Mouse (Mus musculus) ES-Bruce4 (cell line): ENCODE measurements around the gene Msh5. TPM values are rescaled to one million over a fixed set of nuclear protein-coding genes. Genes with fewer than 3 reads are reported as not detected.

ENCODE experiments used
- H3K27ac ChIP-seq: 2 replicates; pipeline ENCODE4 v1.5.1; 2012; ENCODE audit warnings: low read length, inconsistent platforms; ENCODE audit not compliant: insufficient read depth
- H3K27me3 ChIP-seq: 2 replicates; pipeline ENCODE4 v1.6.1; 2012; ENCODE audit warnings: mild to moderate bottlenecking, low read length, inconsistent platforms; ENCODE audit not compliant: control insufficient read depth, poor library complexity, insufficient read depth, severe bottlenecking
- H3K36me3 ChIP-seq: 2 replicates; pipeline ENCODE4 v1.6.1; 2012; ENCODE audit warnings: inconsistent platforms, mild to moderate bottlenecking, low read length, moderate library complexity; ENCODE audit not compliant: control insufficient read depth, poor library complexity, insufficient read depth, severe bottlenecking
- H3K4me1 ChIP-seq: one replicate; pipeline ENCODE4 v1.8.1; 2011; ENCODE audit warnings: low read length; ENCODE audit not compliant: control insufficient read depth, insufficient read depth
- H3K4me3 ChIP-seq: 2 replicates; pipeline ENCODE4 v1.5.1; 2011; ENCODE audit warnings: low read depth, mild to moderate bottlenecking, low read length
- H3K9ac ChIP-seq: 2 replicates; pipeline ENCODE4 v1.6.1; 2012; ENCODE audit warnings: low read depth, mild to moderate bottlenecking, inconsistent platforms; ENCODE audit not compliant: poor library complexity, severe bottlenecking
- H3K9me3 ChIP-seq: replicated peaks from 2 replicates; pipeline ENCODE4 v1.6.1; 2012; ENCODE audit warnings: mild to moderate bottlenecking, low read length, inconsistent platforms; ENCODE audit not compliant: control insufficient read depth, poor library complexity, insufficient read depth, severe bottlenecking
- CTCF ChIP-seq: IDR thresholded peaks from one replicate; pipeline ENCODE4 v1.8.1; 2011; ENCODE audit warnings: low read depth, low read length
- EP300 ChIP-seq: IDR thresholded peaks from 2 replicates; pipeline ENCODE4 v1.6.1; 2011; ENCODE audit warnings: low read depth, low read length; ENCODE audit not compliant: insufficient read depth
- POLR2A ChIP-seq: IDR thresholded peaks from one replicate; pipeline ENCODE4 v1.8.1; 2011; ENCODE audit warnings: low read length; ENCODE audit not compliant: insufficient read depth
- polyA plus RNA-seq: library from polyadenylated mRNA; stranded (reverse); fragments of >200 nt; gene quantifications from 2 replicates; pipeline ENCODE4 v1.2.4, GENCODE M21; 2011; ENCODE audit warnings: low read depth; ENCODE audit not compliant: missing spikeins, insufficient read depth, insufficient read length

Gene Msh5
- polyA plus RNA-seq, 1 experiment = 6.7 TPM

GRCm38 (mm10) chr17:35063466-35063865, 16.9 kb upstream of the Msh5 start:
- Histone ChIP-seq H3K27me3 (no peaks in the 10 kb centered on the region), H3K4me1 (peaks cover 6% of the 10 kb centered on the region)

GRCm38 (mm10) chr17:35061299-35061698, 14.8 kb upstream of the Msh5 start:
- Histone ChIP-seq H3K9me3 (no peaks in the 10 kb centered on the region), H3K4me1 (peaks cover 6% of the 10 kb centered on the region), H3K36me3 (peaks cover 4% of the 10 kb centered on the region), H3K27me3 (no peaks in the 10 kb centered on the region), H3K9ac (no peak overlapping the region), H3K27ac (peak overlapping the region; percentile 5; the same call in 1 of the 2 replicates), H3K4me3 (no peak overlapping the region)
- no peak for TF ChIP-seq EP300
- TF ChIP-seq POLR2A = no peak
- TF ChIP-seq CTCF = no peak

More at GRCm38 (mm10) chr17:35063466-35063865, 16.9 kb upstream of the Msh5 start:
- H3K9me3 ChIP-seq = no peaks in the 10 kb centered on the region
- no peak overlapping the region for H3K27ac ChIP-seq
- H3K4me3 ChIP-seq = no peak overlapping the region
- no peak overlapping the region for H3K9ac ChIP-seq
- TF ChIP-seq CTCF (no peak), EP300 (no peak), POLR2A (no peak)
- H3K36me3 ChIP-seq = 0 out of 2 replicates have a peak, but pooled peaks cover under 1% of the 10 kb centered on the region

GRCm38 (mm10) chr17:35060737-35061297, 14.3 kb upstream of the Msh5 start:
- H3K9ac ChIP-seq = no peak overlapping the region
- H3K36me3 ChIP-seq = peaks cover 8% of the 10 kb centered on the region
- no peaks in the 10 kb centered on the region for H3K9me3 ChIP-seq
- peaks cover 6% of the 10 kb centered on the region for H3K4me1 ChIP-seq
- peak overlapping the region; percentile 87 for H3K4me3 ChIP-seq
- TF ChIP-seq EP300 (no peak), CTCF (no peak), POLR2A (no peak)
- no peak overlapping the region for H3K27ac ChIP-seq
- no peaks in the 10 kb centered on the region for H3K27me3 ChIP-seq

DNA sequence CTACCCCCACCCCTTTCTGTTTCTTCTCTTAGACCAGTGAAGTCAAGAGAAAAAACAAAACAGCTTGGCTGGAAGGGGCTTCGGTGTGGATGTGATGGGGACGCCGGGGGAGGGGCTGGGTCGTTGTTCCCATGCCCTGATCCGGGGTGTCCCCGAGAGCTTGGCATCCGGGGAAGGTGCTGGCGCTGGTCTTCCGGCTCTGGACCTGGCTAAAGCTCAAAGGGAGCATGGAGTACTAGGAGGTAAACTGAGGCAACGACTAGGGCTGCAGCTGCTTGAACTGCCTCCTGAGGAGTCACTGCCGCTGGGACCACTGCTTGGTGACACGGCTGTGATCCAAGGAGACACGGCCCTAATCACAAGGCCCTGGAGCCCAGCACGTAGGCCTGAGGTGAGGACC, 13.5 kb upstream of the Msh5 start:
- H3K27me3 ChIP-seq = no peaks in the 10 kb centered on the region
- peaks cover 6% of the 10 kb centered on the region for H3K4me1 ChIP-seq
- H3K4me3 ChIP-seq = peak overlapping the region; percentile 87
- H3K27ac ChIP-seq = no peak overlapping the region
- peak overlapping the region; percentile 64 for H3K9ac ChIP-seq
- H3K36me3 ChIP-seq = peaks cover 9% of the 10 kb centered on the region
- TF ChIP-seq CTCF (no peak), POLR2A (no peak), EP300 (no peak)
- no peaks in the 10 kb centered on the region for H3K9me3 ChIP-seq

DNA sequence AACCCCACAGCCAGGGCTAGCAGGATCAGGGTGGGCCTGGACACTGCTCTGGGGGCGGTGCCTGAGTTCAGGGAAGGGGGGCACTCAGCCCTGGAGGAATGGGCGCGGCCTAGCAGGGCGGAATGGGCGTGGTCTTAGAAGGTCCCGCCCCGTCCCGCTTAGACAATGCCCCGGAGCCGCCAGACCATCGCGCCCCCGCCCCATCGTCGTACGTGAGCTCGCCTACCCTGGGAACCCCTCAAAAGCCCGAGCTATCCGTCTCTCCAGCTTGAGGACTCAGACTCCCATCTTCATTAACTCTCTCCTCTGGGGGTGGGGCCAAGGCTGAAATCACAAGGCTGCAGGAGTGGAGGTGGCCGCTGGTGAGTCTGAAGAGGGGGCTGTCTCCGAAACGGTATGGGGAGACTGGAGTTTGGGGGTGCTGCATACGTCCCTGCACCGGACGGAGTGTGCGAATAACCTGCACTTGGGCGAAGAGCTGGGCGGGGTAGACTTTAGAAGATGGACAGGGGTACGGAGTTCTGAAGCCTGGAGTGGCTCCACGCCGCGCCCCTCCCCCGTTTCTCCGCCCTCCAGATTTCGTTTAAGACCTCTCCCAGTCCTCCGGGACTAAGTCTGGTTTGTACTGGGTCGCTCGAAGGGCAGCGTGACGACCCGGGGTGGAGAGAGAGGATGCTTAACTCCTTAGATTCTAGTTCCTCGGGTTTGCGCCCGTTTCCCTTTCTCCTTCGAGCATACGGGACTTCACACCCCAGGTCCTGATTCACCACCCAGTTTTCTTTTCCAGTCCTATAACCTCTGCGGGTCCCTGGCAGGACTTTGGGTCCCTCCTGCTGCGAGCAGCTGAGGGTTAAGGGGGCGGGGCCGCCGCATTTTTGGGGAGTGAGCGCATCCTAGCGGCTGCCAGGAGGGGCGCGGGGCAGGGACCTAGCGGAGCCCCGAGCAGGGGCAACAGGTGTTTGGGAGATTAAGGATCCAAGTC, 12.7 kb upstream of the Msh5 start, which contains the start of gene Ddah2:
Gene Ddah2 (plus strand): TSS at position 125 of the 982 bp plus-strand sequence.
- peaks cover 15% of the 10 kb centered on the region for H3K36me3 ChIP-seq
- peak within 1 kb of the TSS; percentile 64 for H3K9ac ChIP-seq
- H3K27me3 ChIP-seq = no peaks in the 10 kb centered on the region
- TF ChIP-seq EP300 = 0 out of 2 replicates have a peak, but pooled peaks have one; percentile 50
- TF ChIP-seq POLR2A = no peak
- peak; percentile 48 for TF ChIP-seq CTCF
- peak within 1 kb of the TSS; percentile 87 for H3K4me3 ChIP-seq
- peak within 1 kb of the TSS; percentile 40 for H3K27ac ChIP-seq
- no peaks in the 10 kb centered on the region for H3K9me3 ChIP-seq
- peaks cover 6% of the 10 kb centered on the region for H3K4me1 ChIP-seq
